Mouse (Mus musculus): ENCODE data around the gene Enoph1. TPM values are rescaled to one million over a fixed set of nuclear protein-coding genes. Genes with fewer than 3 reads are reported as not detected.

The Enoph1 gene
- polyA plus RNA-seq, 1 experiment from 2014 or later: 40.1 TPM

Other genes with a start within 250 kb of the Enoph1 start
- gene Vamp9, start 133.7 kb upstream of the Enoph1 start, polyA plus RNA-seq (2016; fragmentation: Nextera tagmentation; extraction: Ambion mirVana): 0.46 and 0.56 TPM in 2 replicates
- gene Hnrnpd, start 61.0 kb upstream of the Enoph1 start, polyA plus RNA-seq (2016; fragmentation: Nextera tagmentation; extraction: Ambion mirVana): 434 and 513 TPM in 2 replicates
- gene 4930524J08Rik, start 60.9 kb upstream of the Enoph1 start, polyA plus RNA-seq (2016; fragmentation: Nextera tagmentation; extraction: Ambion mirVana): 2.0 and 2.1 TPM in 2 replicates
- gene Hnrnpdl, start 321 bp upstream of the Enoph1 start, polyA plus RNA-seq (2016; fragmentation: Nextera tagmentation; extraction: Ambion mirVana): 245 and 268 TPM in 2 replicates
- gene Tmem150c, start 119.8 kb downstream of the Enoph1 start, polyA plus RNA-seq (2016; fragmentation: Nextera tagmentation; extraction: Ambion mirVana): 8.3 and 9.5 TPM in 2 replicates

Data from neural tube, embryonic 12.5 days (tissue).